Mouse (Mus musculus) embryo, embryonic 10 days (tissue): ENCODE results near the gene Cdh24.

Experiments
- DNase-seq: peaks from one replicate; pipeline ENCODE4 v3.0.0-alpha.2; 2015; ENCODE audit warnings: low spot score

Cdh24 gene

DNA sequence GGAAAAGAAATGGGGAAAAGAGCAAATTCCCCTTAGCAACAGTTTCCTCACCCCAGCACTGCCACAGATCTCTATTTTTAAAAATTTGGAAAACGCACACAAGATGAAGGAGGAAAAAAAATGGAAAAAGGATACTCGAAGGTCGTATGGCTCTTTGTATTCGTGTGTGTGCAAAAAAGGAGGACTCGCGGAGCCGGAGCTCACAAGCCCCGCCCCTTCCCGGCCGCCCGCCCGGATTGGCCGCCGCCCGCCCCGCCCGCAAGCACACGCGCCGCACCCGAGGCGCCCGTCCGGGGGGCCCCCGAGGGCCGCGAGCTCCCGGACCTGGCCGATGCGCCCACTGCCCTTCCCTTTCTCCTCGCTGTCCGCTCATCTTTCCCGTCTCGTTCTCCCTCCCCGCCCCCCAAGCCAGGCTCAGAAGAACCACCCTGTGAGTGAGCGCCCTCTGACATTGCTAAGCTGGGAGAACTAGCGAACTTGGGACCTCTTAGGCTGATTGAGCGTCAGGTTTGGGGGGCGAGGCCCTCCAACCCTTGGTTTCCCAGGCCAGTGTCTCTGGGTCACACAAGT, 35.3 kb downstream of the Cdh24 start, which contains the start of gene 4931414P19Rik:
4931414P19Rik (minus strand) TSS at position 242 of the 570 bp plus-strand sequence.
- DNase-seq, result peak; percentile 77

GRCm38 (mm10) chr14:54603686-54604085, 37.5 kb downstream of the Cdh24 start:
- no peak for DNase-seq

DNA sequence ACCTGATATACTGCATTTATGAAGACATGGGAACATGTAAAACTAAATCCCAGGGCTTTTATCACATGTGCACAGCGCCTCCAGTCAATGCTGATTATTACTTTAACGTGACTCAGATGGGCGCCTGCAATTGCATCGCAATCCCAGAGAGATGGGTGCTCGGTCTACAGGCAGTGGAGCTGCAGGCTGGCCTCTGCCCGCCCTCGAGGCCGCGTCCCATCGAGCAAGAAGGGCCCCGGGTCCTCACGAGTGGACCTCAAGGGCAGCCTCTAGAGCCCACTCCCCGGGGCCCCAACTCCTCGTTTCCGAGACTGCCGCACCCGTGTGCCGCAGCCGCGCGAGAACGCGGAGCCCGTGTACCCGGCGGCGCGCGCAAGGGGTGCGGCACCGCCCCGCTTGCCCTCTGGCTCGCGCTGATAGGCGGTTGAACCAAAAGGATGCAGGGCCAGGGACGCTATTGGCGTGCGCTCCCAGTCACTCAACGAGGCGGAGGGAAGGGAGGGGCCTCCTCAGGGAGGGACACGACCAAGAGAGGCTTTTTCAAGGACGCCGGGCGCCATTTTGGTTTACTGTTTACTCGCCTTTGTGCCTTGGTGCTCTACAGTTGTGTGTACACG, 38.0 kb downstream of the Cdh24 start:
- peak; percentile 99 for DNase-seq

DNA sequence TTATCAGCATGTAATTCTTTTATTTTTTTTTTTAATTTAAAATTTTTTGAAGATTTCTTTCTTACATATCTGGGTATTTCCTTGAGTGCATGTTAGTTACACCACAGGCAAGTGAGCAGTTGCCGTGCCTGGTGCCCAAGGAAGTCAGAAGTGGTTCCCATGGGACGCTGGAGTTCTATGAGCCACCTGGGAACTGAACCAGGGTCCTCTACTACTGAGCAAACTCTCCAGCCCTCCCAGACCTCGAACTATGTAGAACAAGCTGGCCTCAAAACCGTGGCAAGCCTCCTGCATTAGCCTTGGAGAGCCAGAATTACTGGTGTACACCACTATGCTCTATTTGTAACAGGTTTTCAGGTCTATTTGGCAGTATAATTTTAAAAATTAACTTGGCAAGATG, 38.6 kb downstream of the Cdh24 start:
- peak; percentile 47 for DNase-seq

DNA sequence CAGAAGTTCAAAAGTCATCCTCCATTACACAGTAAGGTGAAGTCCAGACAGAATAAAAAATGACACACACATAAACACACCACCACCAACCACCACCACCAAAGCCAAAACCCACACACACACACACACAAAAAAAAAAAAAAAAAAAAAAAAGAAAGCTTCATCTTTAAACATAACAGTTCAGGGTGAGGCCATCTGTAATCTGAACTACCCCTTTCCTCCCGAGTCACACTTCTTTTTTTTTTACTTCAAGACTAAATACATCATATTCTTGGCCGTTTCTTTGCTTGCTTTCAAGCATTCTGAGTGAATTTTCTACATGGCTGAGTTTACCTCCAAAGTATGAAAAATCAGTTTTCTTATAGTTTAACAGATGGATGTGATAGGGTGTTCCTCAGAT, 39.6 kb downstream of the Cdh24 start:
- DNase-seq, result no peak

DNA sequence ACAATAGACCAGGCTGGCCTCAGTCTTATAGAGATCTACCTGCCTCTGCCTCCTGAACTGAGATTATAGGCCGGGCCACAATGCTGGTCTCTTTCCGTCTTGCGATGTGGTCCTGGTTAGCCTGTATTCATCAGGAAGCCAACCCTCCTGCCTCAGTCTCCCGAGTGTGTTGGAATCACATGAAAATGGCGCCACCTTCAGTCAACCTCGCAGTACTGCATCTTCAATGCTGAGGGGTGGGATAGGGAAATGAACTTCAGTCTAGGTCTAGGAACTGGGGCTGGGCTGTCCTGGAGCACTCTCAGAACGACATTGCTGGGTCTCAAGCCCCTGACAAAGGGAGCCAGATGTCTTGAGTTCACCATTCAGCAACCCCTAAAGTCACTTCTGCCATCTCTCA, 44.1 kb downstream of the Cdh24 start:
- no peak for DNase-seq

DNA sequence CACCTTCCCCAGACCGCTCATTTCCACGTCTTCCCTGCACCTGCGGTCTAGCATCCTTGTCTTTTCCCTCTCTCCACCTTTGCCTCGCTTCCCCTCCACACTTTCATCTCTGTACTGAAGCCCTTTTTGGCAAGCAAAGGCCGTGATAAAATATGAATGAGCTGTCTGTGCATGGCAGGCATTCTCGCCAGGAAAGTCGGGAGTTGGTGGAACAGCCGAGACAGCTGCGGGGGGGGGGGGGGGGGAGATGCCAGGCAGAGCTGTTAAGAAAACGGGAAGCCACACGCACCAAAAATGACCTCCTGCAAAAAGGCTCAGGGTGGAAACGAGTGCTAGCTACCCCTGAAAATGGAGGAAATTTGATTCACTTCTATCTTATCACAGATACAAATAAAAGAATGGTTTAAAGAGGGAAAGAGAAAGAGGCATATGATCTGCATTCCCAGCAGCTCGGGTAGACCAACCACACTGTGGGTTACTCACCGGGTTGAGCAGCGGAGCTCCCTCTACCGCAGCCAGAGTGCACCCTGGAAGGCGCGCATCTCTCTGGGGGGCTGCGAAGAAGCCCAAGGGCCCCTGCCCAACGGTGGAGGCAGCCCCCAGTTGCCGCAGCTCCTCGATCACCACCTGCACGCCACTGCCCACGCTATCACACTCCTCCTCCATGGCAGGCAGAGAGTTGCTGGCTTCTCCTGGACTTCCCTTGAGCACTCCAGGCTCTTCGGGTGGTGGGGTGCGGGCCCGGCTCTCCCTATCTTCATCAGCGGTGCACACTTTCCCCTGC, 46.3 kb downstream of the Cdh24 start:
- DNase-seq, result no peak

DNA sequence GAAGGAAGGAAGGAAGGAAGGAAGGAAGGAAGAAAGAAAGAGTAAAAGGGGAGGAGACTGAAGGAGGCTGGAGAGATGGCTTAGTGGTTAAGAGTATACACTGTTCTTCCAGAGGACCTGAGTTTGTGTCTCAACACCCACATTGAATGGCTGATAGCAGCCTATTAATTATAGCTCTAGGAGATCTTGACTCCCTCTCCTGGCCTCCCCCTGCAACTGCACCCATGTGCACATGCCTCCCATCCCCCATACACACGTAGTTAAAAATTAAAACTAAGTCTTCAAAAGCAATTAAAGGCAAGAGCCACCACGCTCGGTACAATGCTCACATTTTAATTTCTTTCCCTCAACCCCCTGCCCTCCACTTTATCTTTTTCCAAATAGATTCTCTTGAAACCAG, 47.1 kb downstream of the Cdh24 start:
- DNase-seq, result no peak

DNA sequence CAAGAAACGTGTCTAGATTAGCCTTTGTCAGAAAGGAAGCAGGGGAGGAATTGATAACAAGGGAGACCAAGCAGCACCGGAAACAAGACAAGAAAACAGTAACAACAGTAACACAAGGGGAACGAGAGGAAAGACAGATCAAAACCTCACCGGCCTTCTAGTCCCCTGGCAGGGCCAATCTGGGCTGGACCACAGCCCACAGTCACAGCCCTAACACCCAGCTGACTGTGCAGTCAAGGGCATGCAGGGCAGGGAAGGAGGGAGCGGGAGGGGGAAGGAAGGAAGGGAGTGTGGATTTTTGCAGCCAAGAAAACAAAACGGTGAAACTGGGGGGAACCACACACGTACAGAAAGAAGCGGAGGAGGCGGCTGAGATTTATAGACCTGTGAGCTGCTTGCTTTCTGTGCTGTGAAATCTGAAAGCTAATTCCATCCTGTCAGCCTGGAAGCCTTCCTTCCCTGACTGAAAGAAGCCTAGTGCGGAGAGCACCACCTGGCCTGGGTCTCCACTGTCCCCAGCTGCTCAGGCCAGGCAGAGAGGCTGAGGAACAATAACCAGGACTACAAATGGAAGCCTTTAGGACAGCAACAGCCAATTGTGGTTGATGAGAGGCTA, 48.7 kb downstream of the Cdh24 start:
- DNase-seq, result no peak

DNA sequence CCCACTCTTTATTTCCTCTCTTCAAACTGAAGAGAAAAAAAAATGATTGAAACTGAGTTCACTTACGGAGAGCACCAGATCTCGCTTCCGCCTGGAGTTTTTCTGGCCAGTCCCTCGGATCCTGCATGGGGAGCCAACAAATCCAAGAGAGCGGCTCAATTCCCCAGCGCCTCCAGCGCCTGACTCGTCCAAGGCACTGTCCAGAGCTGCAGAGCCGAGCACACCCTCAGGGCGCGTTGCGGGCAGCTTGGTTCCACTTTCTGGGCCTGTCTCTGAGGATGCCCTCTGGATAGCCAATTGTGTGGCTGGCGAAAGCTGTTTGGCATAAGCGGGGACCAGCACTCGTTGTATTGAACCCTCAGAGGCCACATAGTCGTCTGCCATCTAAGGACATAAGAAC, 50.1 kb downstream of the Cdh24 start:
- no peak for DNase-seq

GRCm38 (mm10) chr14:54583681-54584338, 57.4 kb downstream of the Cdh24 start:
- peak; percentile 67 for DNase-seq

DNA sequence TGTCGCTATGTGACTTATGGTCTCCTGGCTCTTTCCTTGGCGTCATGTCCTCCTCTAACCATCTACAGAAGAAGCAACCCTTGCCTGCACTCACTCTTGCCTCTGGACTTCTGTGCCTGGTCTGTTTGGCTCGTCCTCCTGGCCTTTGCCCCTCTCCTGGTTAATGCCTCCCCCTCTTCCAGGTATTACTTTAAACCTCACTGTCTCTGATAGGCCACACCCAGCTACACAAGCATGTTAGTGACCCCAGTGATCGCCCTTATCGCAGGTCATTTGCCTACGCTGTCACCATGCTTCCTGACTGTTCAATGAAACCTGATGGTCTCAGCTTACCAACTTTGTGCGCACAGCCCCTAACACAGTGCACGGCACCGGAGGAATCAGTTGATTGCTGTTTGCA, 58.6 kb downstream of the Cdh24 start:
- DNase-seq, result no peak
